Mouse (Mus musculus) neutrophil, adult 5-6 weeks (primary cell): ENCODE measurements around the gene Ranbp3l. TPM values are rescaled to one million over a fixed set of nuclear protein-coding genes. Genes with fewer than 3 reads are reported as not detected.

Source experiments
- ATAC-seq: fragments of 151-379, 151-347 bp; 2 replicates; pipeline ENCODE4 v1.8.0; 2017; ENCODE audit warnings: mild to moderate bottlenecking, moderate TSS enrichment; ENCODE audit not compliant: insufficient number of reproducible peaks, poor library complexity, low FRiP score, severe bottlenecking; ENCODE audit errors: extremely low read depth
- total RNA-seq: library from RNA; stranded (forward); fragments of 200-1000 nt; gene quantifications from 2 replicates; pipeline ENCODE4 v1.2.3, GENCODE M21; 2017

Ranbp3l gene
- total RNA-seq, 1 experiment from 2014 or later, result not detected

GRCm38 (mm10) chr15:9068881-9069280 lies 101.1 kb downstream of the Ranbp3l start:
- ATAC-seq, result no peak

DNA sequence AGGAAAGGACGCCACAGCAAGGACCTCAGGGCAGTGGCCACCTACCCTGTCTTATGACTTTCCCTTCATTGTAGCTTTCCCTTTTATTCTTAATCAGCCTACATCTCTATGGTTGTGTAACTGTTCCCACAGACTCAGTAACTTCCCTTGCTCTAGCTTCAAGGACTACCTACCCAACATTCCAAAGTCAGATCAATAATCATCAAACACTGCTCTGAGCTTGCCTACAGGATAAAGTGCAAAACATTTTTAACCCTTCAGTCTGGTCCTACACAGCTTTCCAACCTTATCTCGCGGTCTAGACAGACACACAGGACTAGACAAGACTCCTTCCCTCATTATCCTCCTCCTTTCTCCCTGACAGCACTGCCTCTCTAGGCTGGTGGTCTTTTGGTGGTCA lies 102.6 kb downstream of the Ranbp3l start:
- no peak for ATAC-seq

DNA sequence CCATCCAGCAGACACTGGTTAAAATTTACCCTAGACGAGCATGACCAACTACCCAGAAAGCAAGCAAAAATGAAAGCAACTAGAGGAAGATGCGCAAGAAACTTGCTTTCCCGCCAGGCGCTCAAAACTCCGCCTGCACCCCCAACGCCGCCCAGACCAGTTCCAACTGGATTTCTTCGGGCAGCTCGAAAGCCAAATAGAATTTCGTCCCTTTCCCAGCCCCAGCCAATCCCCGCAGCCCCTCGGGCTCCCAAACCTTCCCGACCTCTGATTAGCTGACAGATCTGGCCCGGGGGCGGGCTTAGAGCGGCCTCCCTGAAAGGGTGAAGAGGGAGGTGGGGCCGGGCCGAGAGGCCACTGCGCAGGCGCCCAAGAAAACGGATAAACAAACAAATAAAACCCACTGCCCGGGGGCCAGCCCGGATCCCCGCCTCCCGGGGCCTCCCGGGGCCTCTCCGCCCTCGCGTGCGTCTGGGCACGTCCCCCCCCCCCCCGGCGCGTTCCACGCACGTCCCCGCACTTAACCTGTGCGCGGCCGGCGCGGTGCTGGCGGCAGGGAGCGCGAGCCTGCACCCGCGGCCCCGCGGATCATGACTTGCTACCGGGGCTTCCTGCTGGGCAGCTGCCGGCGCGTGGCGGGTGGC lies 103.3 kb downstream of the Ranbp3l start, which contains the start of gene Nadk2:
Gene Nadk2 (plus strand): TSS at position 349 of the 644 bp plus-strand sequence.
- peak; percentile 94 for ATAC-seq

DNA sequence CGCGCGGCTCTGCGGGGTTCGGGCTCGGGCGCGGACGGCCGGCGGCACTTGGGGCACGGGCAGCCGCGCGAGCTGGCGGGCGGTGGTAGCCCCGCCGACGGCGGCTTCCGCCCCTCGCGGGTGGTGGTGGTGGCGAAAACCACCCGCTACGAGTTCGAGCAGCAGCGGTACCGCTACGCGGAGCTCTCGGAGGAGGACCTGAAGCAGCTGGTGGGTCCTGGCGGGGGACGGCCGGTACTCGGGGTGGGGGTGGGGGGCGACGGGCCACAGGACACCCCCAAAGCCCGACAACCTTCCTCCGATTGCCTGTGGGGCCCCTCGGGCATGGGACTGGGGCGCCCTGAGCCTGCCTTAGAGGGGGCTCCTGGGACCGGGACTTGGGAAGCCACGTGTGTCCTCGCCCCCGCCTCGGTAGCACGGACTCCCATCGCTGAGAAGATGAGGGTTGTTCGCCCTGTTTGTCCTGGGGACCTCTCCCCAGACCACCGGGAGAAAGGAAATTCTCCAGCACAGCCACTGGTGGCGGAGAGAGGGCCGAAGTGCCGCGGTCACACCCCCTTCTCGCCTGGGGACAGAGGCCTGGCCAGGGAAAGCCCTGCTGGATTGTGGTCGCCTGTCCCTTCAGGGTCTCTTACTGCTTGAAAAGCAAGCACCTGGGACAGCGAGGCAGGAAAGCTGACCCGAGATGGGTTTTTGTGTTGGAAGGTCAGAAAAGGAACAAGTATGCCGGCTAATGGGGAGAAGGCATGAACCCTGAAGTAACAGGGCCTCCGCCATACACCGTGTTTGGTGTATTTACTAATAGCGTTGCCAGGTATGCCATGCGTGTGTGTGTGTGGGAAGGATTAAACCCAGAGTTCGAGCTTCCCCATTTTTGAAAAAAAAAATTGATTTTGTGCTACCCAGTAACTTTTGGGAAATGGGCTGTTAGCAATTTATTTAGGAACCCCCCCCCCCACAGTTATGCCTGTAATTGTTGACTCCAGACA lies 104.1 kb downstream of the Ranbp3l start:
- no peak for ATAC-seq

- no peak for ATAC-seq
These were observed 104.9 kb downstream of the Ranbp3l start for GRCm38 (mm10) chr15:9072630-9073029.

DNA sequence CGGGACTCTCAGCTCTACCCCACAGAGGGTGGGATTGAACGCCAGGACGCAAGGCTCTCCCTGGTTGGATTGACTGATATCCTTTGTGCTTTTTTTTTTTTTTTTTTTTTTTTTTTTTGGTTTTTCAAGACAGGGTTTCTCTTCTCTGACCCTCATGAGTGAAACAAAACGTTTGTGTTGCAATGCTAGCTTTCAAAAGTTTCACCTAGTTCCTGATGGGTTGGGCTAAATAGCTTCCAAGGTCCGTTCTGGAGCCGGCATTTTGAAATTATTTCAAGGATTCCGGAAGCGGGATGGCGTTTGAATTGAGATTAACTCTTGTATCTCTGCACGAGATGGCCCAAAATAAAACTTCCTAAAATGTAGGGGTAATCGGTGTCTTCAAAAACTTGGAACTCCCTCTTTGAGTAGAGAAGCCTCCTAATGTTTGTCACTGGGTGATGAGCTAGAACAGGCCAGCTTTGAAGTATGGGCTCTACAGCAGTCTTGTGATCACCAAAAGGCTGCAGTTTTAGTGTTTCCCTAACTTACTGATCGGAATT lies 105.4 kb downstream of the Ranbp3l start:
- ATAC-seq, result no peak

DNA sequence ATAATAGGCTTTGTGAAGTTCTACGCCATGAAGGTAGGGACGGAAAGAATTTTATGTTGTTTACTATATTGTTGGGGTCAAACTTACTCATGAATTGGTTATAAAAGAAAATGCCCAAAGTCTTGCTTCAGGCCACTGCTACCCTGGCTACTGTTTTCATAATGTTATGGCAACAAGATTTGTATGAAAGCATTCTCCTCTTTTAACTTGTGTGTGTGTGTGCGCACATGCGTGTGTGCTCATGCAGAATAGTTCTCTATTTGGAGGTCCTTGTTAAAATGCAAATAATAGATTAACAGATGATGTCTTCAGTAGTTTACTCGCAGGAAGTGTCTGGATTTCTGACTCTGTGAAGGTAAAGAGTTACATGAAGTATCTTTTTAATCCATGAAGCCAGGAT lies 105.9 kb downstream of the Ranbp3l start:
- ATAC-seq, result no peak

DNA sequence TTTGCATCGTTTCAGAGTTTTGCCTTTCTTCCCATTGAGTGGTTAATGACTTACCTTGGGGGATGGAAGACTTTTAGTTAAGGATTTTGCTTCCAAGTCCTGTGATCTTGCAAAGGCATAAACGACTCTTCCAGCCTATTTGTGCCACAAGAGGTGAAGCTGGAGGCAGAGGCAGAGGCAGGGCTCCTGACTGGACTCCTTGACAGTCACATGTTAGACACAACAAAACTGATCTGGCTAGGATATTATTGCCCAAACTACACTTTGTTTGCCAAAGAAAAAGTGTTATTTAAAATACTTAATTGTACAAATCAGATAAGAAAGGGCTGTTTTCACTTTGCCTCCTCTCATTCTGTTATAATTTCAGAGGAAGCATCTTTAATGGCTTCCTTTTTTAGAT lies 106.4 kb downstream of the Ranbp3l start:
- no peak for ATAC-seq

- ATAC-seq, result no peak
These were observed 106.9 kb downstream of the Ranbp3l start for GRCm38 (mm10) chr15:9074671-9075070.

DNA sequence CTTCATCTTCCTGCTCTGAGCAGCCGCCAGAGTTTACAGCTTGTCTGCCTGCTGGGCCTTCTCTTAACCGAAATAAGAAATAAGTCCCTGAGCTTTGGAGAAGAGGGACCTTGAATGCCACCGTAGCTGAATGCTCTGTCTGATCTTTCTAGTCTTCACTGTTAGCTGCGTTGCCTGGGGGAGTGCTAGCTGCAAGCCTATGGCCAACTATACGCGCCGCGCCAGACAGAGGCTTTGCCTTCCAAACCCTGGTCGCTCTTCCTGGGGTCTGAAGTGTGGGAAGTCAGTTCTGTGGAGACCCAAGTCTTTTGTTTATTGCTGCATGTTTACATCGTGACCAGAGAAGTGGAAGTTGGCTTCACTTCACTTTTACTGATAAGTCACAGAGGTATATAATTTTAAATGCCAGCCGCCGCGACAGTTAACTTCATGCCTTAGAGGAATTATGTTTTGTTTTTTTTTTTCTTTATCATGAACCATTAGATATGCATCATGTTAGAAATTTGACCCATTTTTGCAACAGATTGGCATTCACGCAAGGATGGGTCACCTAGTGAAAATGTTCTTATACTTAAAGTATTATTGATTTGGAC lies 108.0 kb downstream of the Ranbp3l start:
- no peak for ATAC-seq

DNA sequence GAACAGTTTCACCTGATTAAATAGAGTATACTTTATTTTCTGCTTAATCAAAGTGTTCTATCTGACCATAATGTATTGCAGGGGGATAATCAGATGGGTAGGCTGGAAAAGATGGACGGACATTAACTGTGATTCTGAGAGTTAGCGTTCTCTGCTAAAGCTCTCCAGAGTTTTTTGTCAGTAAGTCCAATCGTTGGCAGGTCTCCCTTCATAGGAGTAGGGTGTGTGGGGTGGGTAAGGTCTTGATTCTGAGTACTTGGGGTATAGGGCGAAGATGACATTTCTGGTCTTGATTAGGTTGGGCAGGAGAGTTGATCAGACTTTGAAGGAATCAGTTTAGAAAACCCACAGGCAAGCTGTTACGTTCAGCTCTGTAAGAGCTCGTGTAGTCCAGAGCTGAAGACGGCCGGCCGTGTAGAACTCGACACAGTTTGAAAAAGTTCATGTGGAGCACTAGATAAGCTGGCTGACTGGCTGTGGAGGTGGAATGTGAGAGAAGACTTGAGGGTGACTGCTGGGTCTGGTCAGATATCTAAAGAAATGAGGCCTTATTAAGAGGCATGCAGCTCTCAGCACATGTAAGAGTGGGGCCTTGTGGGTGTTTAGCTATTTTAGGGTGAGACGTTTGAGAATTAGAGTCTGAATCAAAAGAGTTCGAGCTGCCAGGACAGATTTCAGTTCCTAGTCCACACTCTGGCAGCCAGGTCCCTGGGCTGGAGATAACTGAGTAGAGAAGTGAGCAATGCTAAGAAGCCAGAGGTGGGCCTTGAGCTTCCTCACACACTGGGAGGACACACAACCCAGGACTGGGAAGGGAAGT lies 110.9 kb downstream of the Ranbp3l start:
- no peak for ATAC-seq

DNA sequence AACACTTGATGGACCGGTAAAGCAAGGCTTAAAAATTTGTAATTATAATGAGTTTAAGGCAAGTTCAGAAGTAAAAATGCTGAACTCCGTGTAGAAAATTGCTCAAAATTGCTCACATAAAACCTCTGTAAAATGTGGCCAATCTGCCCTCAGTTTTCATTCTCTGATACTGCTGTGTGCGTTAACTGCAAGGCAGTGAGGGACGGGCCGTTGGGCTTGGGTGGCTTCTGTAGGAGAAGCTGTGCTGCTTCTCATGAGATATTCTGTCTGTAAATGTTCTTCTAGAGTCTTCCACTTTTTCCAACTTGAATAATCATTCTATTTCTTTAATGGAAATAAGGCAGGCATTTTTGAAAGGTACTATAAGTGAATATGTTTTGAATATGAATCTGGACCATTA lies 111.9 kb downstream of the Ranbp3l start:
- ATAC-seq, result no peak

DNA sequence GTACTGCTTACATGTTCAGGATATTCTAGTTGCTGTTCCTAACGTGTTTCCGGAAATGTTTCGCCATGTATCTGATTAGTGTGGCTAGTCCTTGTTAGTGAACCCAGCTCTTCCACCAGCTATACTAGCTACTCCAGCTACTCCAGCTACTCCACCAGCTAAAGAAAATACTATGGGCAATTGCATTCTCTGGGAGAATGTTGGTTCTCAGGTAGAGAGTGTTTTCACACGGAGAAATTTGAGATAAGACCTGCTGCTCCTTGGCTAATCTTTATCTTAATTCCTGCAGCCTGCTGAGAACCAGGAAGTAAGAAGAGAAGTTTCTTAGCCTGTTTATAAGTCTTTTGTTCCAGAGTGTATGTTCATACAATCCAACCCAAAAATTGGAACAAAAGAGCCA lies 112.5 kb downstream of the Ranbp3l start:
- no peak for ATAC-seq

DNA sequence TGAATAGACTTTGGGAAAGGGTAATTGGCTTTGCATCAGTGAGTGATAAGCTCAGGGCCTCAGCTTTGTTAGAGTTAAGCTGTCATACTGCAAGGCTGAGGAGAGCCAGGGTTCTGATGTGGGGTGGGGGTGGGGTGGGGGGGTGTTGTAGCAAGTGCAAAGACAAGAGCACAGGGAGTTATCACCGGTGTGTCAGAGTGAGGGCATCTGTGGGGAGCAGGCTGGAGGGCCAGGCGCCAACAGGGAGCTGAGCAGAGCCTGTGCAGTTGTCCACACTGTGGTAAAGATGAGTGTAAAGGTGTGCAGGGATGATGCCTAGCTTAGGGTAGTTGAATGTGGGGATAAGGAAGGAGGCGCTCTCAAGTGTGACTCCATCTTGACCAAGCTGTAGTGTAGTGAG lies 113.5 kb downstream of the Ranbp3l start:
- ATAC-seq, result no peak

- no peak for ATAC-seq
These were observed 115.0 kb downstream of the Ranbp3l start for GRCm38 (mm10) chr15:9082753-9083152.

GRCm38 (mm10) chr15:9086813-9087212 lies 119.1 kb downstream of the Ranbp3l start:
- no peak for ATAC-seq

DNA sequence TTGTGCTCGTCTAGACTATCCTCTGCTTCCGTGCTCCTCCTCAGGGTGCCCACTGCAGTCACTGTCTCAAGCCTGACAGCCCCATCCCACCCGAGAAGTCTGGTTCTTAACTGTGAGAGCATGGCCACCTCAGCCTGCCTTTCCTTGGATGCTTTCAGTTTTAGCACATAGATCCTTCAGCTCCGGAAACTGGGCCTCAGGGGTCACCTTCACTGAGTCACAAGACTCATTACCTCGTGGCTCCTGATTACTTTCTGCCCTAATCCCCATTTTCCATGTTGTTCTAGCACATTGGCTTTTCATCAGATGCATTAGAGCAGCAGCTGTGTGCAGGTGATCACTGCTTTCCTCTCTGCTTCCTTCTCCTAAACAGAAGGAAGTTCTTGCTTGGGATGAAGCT lies 119.7 kb downstream of the Ranbp3l start:
- ATAC-seq, result no peak

DNA sequence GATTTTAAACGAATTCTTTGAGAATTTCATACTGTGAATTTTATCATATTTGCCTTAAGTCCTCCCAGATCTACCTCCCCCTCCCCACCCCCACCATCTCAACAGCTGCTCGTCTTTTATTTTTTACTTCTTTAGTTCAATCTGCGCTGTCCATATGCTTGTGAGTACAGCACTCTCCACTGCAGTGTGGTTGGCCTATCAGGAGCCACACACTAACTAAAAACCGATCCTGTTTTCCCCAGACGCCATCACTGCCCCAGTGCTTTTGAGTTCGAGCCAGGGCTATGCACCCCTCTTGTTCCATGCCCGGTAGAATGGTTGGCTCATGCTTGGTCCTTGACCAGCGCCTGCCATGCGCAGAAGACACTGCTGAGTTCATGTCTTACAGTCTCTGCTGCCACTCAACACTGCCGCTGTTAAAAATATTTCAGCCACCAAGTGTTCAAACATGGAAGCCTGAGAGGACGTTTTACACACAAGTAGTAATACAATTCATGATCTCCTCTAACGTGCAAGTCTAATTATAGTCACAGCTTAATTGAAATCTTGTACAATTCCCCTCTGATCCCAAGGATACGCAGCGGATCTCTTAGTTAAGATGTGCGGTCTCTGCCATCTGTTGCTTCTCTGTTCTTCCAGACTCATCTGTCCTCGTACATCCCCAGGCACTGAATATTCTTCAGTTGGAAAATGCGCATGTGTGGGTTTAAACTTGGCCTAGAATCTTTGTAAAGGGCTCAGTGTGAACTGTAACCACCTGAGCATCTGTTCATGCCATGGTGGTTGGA lies 120.3 kb downstream of the Ranbp3l start:
- ATAC-seq, result no peak
